Mouse (Mus musculus): ENCODE results near the gene Slc48a1. TPM values are rescaled to one million over a fixed set of nuclear protein-coding genes. Genes with fewer than 3 reads are reported as not detected.

Gene Slc48a1
- total RNA-seq, 2 experiments from 2014 or later, result 33.1 to 42.3 TPM

- ATAC-seq (ENCODE audit: poor library complexity, severe bottlenecking), result no peak
These were observed 60.7 kb downstream of the Slc48a1 start for GRCm38 (mm10) chr15:97839012-97839411.

DNA sequence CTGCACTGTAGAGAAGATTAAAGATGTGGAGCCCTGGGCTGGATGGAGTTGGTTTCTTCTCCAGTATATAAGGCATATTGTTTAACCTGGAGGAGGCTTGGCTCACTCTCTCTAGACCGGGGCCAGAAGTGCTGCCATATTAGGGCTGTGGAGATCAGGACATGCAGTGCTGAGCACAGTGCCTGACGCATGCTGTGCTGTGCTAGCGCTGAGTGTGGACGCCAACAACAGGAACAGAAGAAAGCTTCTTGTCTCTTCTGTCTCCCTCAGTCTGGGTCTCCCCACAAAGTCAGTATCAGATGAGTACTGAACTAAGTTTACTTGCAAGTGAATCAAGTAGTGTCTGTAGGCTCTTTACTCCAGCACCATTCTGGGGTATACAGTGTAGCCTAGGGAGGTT is 61.2 kb downstream of the Slc48a1 start:
- ATAC-seq (ENCODE audit: poor library complexity, severe bottlenecking), result no peak

GRCm38 (mm10) chr15:97839991-97840455 is 61.7 kb downstream of the Slc48a1 start:
- ATAC-seq (ENCODE audit: poor library complexity, severe bottlenecking), result 0 out of 2 replicates have a peak, but pooled peaks have one; percentile 7

- peak; percentile 36; the same call in 1 of the 2 replicates for ATAC-seq (ENCODE audit: poor library complexity, severe bottlenecking)
These were observed 62.5 kb downstream of the Slc48a1 start for GRCm38 (mm10) chr15:97840781-97841180.

DNA sequence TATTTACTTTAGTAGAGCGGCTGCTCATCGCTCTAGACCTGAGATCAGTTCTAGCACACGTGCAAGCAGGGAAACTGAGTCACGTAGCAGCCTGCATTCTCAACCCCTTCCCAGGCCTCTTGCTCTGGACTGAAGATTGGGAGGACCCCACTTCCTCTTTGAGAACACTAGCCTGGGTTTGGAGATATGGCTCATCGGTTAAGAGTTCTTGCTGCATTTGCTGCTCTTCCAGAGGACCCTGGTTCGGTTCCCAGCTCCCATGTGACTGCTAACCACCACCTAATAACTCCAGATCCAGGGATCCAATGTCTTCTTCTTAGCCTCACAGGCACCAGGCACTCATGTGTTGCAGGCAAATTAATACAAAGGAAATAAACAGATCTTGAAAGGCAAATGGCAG is 63.1 kb downstream of the Slc48a1 start:
- no peak for ATAC-seq (ENCODE audit: poor library complexity, severe bottlenecking)

DNA sequence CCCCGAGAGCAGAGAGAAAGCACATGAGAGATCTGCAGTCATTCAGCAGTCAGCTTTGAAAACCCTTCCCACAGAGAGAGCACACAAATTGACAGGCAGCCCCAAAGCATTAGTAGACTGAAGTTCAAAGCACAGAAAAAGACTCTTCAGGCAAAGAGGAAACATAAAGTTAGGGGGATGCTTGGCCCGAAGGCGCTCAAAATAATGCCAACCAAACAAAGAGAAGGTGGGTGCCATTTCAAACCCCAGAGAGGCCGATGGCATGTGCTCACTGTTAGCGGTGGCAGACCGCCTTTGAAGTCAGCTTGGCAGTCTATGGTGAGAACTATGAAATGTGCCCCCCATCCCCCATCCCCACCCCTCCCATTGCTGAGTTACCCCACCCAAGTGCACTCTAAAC is 63.7 kb downstream of the Slc48a1 start:
- ATAC-seq (ENCODE audit: poor library complexity, severe bottlenecking), result no peak

Other genes starting within 250 kb of the Slc48a1 start
- gene Rpap3, start 72.7 kb upstream of the Slc48a1 start, total RNA-seq (2015), result 6.8 and 7.9 TPM in 2 replicates
- gene Rpap3, start 72.7 kb upstream of the Slc48a1 start, total RNA-seq (2017), result 10.8 and 12.8 TPM in 2 replicates
- 0.21 TPM in 1 of 2 replicates, not detected in the other for gene Endou, start 47.2 kb upstream of the Slc48a1 start, total RNA-seq (2015)
- gene Endou, start 47.2 kb upstream of the Slc48a1 start, total RNA-seq (2017), result 0.40 and 0.81 TPM in 2 replicates
- gene Rapgef3, start 10.5 kb upstream of the Slc48a1 start, total RNA-seq (2015), result 0.02 TPM in 1 of 2 replicates, not detected in the other
- gene Rapgef3, start 10.5 kb upstream of the Slc48a1 start, total RNA-seq (2017), result 1.2 and 1.4 TPM in 2 replicates
- 15.6 and 17.2 TPM in 2 replicates for gene Hdac7, start 66.0 kb downstream of the Slc48a1 start, total RNA-seq (2015)
- gene Hdac7, start 66.0 kb downstream of the Slc48a1 start, total RNA-seq (2017), result 5.7 and 6.2 TPM in 2 replicates
- gene Vdr, start 132.1 kb downstream of the Slc48a1 start, total RNA-seq (2015), result 2.1 and 4.1 TPM in 2 replicates
- 0.59 and 1.4 TPM in 2 replicates for gene Vdr, start 132.1 kb downstream of the Slc48a1 start, total RNA-seq (2017)
- 12.4 and 18.5 TPM in 2 replicates for gene Tmem106c, start 185.7 kb downstream of the Slc48a1 start, total RNA-seq (2015)
- 13.5 and 14.1 TPM in 2 replicates for gene Tmem106c, start 185.7 kb downstream of the Slc48a1 start, total RNA-seq (2017)
- gene Col2a1, start 226.2 kb downstream of the Slc48a1 start, total RNA-seq (2015), result not detected in 2 replicates
- gene Col2a1, start 226.2 kb downstream of the Slc48a1 start, total RNA-seq (2017), result not detected in 2 replicates

Data from megakaryocyte, adult 5-6 weeks (primary cell).